Mouse (Mus musculus): ENCODE data around the gene Rpl28. TPM values are rescaled to one million over a fixed set of nuclear protein-coding genes. Genes with fewer than 3 reads are reported as not detected.

Rpl28 gene
- total RNA-seq (2021), result 100 to 1,000 TPM; 442 to 471 TPM
- long read RNA-seq, experiment 1, transcript Rpl28-202 (4 exons, 772 nt), result minor isoform, 26 of 341 reads
- long read RNA-seq, experiment 1, transcript Rpl28-201 (5 exons, 1,106 nt), result major isoform, 294 of 341 reads
- long read RNA-seq, experiment 1, partial matches to known transcripts, result 15 of 341 reads
- long read RNA-seq, experiment 1, other reads (novel, unspliced or antisense), result 5 of 341 reads
- long read RNA-seq, experiment 2, transcript Rpl28-201 (5 exons, 1,106 nt), result major isoform, 159 of 202 reads
- long read RNA-seq, experiment 2, transcript Rpl28-202 (4 exons, 772 nt), result minor isoform, 27 of 202 reads
- long read RNA-seq, experiment 2, partial matches to known transcripts, result 14 of 202 reads
- long read RNA-seq, experiment 2, other reads (novel, unspliced or antisense), result 0 of 202 reads

DNA sequence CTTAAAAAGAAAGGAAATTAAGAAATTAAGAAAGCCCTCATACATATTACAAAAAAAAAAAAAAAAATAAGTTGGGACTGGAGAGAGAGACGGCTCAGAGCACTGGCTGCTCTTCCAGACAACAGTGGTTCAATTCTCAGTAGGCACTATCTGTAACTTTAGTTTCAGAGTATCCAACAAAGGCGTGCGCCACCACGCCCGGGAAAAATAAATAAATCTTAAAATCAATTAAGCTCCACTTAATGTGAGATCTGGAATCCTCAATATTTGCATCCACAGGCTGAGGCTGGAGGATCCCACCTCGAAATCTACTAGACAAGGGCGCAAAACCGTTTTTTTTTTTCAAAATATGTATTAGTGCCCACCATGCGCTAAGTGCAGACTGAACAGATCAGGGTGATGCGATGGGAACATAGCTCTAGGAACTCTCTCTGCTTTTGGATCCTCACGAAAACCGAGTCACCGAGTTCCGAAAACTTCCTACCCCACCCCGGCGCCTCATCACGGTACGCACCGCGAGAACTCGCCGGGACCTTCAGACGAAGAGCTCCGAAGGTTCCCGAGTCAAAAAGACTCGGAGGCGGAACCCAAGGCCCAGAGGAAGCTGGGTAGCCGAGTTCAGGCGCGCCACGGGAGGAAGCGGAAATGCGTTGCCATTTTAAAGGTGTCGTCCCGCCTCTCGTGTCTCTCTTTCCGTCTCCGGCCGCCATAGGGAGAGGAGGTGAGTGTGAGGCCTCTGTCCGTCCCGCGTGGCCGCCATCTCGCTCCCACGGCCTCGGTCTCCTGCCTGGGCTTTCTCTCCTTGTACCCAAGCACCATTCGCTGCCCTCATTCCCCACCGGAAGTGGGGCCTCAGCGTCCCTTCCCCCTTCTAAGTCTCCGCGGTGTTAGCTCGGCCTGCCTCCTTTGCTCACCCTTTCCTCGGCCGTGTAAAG is at the start of gene Rpl28:
Gene Rpl28, plus strand, starts transcription at position 597 of the 935 bp plus-strand sequence.
- DNase-seq, result peak; percentile 95

- DNase-seq, result no peak
Measured at GRCm38 (mm10) chr7:4743354-4743753, 49.3 kb upstream of the Rpl28 start.

DNA sequence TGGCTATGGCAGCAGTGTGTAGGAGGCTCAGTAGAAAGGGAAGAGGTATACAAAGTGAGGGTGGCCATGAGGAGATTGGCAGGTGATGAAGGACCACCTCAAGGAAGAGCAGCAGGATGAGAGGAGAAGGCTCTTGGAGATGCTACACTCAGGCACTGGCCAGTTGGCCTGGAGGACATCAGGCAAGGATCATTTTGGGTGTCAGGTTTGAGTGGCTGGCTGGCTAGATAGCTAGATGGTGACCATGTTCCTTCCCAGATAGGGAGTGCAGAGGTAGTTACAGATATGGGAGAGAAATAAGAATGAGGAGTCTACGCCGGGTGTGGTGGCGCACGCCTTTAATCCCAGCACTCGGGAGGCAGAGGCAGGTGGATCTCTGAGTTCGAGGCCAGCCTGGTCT is 47.8 kb upstream of the Rpl28 start:
- DNase-seq, result no peak

DNA sequence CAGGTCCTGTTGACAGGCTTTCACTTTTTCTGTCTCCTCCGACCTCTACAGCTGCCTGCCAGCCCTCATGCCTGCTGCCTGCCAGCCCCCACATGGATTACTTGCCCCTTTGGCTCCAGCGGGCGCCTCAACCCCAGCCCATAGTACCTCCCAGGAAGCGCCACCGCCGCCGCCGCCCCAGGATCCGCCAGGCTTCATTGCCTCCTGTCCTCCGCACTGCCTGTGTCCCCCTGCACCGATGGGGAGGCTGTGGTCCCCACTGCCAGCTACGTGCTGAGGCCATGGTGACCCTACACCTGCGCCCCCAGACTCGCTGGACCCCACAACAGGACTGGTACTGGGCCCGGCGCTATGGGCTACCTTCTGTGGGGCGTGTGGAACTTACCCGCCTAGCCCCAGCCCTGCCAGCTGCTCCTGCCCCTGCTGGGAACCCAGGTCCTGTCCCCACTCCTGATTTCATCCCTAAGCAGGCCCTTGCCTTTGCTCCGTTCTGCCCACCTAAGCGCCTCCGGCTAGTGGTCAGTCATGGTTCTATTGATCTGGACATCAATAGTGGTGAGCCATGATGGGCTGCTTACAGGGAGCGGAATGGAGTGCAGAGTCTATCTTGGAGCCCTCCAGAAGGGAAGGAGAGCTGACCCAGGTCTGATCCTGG is 46.2 kb upstream of the Rpl28 start:
- no peak for DNase-seq

DNA sequence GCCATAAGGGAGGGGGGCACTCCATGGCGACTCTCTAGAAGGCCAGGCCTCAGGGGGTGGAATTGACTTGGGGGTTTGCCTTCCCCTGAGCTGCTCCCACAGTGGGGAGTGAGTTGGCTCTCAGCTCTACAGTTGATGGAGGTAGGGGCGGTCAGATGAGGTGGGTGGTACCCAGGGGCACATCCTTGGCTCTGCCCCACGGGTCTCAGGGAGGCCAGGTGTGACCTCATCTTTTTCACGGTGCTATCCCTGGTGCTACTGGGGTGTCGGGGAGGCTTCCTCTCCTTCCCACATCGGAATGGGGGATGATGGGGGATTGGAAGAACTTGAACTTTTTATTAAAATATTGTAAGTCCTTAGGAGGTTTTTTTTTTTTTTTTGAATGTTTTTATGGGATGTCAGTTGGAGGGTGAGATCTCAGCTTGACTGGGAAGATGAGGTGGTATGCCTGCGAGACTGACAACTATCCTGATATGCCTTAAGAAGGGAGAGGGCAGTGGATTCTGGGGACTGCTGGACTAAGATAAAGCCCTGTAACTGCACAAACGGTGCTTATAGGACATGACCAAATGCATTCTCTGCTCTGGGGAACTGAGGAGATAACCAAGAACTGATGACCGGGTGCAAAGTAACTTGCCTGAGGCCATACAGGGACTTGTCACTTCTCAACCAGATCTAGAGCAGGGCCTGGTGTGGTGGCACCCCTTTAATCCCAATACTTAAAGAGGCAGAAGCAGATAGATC is 45.3 kb upstream of the Rpl28 start:
- DNase-seq, result no peak

DNA sequence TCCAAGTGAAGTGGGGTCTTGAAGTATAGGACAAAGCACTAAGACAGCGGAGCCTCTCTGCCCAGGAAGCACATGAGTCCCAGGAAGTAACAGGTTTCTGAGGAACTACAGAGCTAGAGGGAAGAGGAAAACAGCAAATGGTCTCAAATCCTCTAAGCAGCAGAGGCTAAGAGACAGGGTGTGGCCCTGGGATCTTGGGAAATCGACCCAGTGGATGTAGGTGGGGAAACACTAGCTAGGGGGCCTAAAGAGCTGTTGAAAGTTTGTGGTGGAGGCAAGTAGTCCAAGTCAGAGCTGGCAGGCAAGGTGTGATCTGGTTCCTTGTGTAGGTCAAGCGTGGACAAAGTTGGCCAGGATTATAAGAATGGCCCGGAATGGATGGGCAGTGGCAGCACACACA is 44.4 kb upstream of the Rpl28 start:
- DNase-seq, result no peak

DNA sequence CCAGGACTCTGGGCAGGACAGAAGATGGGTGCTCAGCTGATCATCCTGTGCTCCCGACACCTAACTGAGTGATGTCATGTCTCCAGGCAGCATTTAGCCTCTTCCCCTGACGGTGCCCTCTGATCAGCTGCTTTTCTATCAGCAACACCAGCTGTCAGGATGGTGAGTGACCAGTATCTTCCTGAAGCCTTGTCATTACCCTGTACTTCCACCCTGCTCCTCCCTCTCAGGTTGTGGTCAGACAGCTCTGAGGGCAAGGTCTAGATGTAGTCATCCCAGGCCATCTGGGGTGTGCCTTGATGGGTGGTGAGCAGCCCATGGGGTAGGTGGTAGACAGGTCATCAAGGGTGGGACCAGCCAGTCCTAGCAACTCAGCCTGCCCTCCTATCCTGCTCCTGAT is 43.5 kb upstream of the Rpl28 start:
- no peak for DNase-seq

- DNase-seq, result peak; percentile 35
Measured at GRCm38 (mm10) chr7:4751971-4752820, 40.5 kb upstream of the Rpl28 start.

GRCm38 (mm10) chr7:4752821-4753570 is 39.7 kb upstream of the Rpl28 start, which contains the start of gene Cox6b2:
Gene Cox6b2 (minus strand): TSS chr7:4753094.
- peak; percentile 49 for DNase-seq

DNA sequence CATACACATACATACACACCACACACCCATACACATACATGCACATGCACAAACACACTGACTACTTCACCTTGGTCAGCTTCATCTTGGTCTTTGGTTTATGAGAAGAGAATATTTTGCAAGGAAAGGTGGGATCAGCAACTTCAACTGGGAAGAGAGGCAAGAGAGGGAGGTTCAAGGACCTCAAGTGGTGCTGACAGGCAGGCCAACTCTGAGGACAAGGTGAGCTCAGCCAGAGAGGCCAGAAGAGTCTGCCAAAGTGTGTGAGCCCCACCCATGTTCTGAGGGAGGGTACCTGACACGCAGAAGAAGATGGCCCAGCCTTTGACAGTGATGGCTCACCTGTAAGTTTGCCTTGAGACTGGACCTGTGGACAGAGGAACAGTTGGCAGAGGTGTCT is 33.0 kb upstream of the Rpl28 start:
- no peak for DNase-seq

GRCm38 (mm10) chr7:4764946-4765710 is 27.5 kb upstream of the Rpl28 start:
- no peak for DNase-seq

DNA sequence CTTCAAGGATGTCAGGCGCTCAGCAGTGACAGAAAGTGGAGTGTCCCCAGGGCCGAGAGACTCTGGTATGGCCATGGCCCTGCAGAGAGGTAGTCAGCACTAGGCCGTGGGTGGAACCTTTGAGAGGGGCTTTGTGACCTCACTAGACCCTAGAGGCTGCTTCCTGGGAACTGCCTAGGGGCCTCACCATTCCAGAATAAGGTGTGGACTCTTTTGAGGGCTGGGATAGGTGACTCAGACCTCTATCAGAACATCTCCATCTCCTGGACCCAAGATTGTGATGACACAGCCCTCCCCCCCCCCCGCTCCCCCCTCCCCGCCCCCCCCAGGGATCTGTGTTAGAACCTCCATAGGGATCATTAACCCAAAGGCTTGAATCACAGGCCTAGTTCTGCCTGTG is 21.5 kb upstream of the Rpl28 start, which contains the start of gene Fam71e2:
Gene Fam71e2, minus strand, starts transcription at position 101 of the 400 bp plus-strand sequence.
- no peak for DNase-seq

- DNase-seq, result no peak
Measured at GRCm38 (mm10) chr7:4776131-4776530, 16.5 kb upstream of the Rpl28 start.

GRCm38 (mm10) chr7:4776861-4777830 is 15.5 kb upstream of the Rpl28 start:
- DNase-seq, result peak; percentile 57

DNA sequence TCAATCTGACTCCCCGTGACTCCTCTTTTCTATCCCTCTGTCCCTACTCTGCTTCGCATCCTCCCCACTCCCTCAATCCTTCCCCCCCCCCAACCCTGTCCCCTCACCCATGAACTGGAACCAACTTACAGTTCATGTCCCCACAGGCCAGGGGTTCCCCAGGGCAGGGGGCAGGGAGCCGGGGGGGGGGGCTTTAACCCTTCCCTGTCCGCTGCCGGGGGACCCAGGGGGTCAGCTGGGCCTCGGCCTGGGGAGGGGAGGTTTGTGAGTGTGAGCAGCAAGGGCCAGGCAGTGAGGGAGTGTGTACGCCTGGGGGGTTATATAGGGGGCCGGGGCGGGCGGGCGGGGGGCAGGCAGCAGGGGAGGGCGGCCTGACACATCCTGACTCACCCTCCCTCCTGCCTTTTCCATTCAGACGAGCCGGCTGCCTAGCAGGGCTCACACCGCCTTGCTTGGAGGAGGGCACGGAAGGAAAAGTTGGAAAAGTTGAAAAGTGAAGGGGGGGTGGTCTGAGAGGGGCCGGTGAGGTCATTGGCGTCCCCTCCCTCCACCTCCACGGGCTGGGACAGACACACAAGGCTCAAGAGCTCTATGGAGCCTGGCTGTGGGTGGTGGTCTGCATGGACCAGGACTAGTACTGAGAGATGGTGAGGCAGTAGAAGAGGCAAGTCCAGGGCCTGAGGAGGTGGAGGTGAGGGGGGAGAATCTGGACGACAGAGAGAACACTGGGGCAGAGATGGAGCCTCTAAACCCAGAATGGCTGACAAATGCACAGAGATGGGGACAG is 14.6 kb upstream of the Rpl28 start:
- no peak for DNase-seq

DNA sequence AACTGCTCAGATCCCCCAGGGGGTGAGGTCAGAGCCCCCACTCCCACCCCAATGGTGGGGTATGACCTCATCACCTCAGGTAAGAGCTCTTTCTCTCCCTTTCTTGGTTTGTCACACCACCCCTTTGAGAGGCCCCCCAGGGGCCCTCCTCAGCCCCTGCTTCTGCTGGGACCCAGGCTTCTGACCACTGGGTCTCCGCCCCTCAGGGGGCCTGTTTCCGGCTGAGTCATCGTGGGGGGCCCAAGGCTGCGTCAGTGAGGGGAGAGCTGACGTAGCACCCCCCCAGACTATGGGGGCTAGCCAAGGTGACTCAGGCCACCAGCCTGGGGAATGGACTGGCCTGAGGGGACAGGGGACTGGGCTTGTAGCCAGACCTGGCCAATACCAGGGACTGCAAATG is 12.8 kb upstream of the Rpl28 start:
- no peak for DNase-seq

DNA sequence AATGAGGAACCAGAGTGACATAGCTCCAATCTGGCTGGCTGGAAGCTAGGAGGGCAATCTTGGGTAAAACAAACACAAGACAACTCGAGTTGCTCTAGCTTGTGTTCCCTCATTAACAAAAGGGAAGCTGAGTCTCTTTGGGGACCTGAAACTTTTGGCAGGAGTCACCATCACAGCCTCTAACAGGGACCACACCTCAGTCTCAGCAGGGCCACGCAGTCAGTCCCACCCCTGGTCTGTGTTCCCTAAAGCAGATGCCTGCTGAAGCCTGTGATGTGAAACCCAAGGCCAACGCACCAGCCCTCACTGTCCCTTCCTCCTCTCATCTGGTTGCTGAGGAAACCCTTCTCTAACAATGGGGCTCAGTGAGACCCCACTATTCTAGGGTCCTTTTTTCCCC is 10.5 kb upstream of the Rpl28 start:
- no peak for DNase-seq

All from gastrocnemius, postnatal 25 days (tissue).